Mouse (Mus musculus) heart, postnatal 0 days (tissue): ENCODE data around the gene Pcbp4.

Experiments used
- CTCF ChIP-seq: IDR thresholded peaks from 2 replicates; pipeline ENCODE4 v1.5.1; 2016; ENCODE audit warnings: antibody characterized with exemption, control low read depth, low read depth
- EP300 ChIP-seq: IDR thresholded peaks from 2 replicates; pipeline ENCODE4 v1.6.1; 2016; ENCODE audit warnings: antibody characterized with exemption, low read depth

DNA sequence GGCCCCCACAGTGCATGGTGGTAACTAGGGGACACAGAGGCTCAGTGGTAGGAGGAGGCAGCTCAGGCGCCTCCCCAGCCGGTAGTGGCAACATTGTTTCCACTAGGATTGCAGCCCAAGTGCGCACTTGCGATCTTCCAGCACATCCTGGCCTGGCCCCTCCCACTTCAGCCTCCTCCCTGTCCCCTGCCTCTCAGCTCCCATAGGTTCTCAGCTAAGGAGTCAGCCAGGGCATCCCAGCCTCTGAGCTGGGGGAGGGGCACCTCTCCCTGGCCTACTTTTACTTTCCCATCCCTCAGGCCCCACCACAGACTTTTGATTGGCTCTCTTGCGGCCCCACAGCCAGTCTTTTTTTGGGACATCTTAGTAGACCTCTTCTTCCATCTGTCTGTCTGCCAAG lies 18.8 kb downstream of the Pcbp4 start:
- TF ChIP-seq CTCF (no peak), EP300 (no peak)
